Mouse (Mus musculus) C2C12 (cell line): Measurements from ENCODE around the gene Slx1b. TPM values are rescaled to one million over a fixed set of nuclear protein-coding genes. Genes with fewer than 3 reads are reported as not detected.
"Not testable (repeated sequence)": the region's sequence is repeated elsewhere in the genome, so short reads cannot be mapped to it uniquely, and the experiment has no call there.

ENCODE experiments used
- H3K27me3 ChIP-seq: one replicate; pipeline ENCODE4 v1.6.1; 2011; ENCODE audit not compliant: control insufficient read depth, insufficient read depth, insufficient read length
- H3K36me3 ChIP-seq: one replicate; pipeline ENCODE4 v1.6.1; 2011; ENCODE audit not compliant: control insufficient read depth, insufficient read depth
- H3K4me3 ChIP-seq: one replicate; pipeline ENCODE4 v1.5.1; 2011; ENCODE audit warnings: mild to moderate bottlenecking, control low read depth; ENCODE audit not compliant: poor library complexity, insufficient read depth, severe bottlenecking
- H3K79me2 ChIP-seq: one replicate; pipeline ENCODE4 v1.6.1; 2011; ENCODE audit not compliant: control insufficient read depth, insufficient read depth
- H3K79me3 ChIP-seq: one replicate; pipeline ENCODE4 v1.6.1; 2011; ENCODE audit warnings: low read depth, control low read depth
- H3ac ChIP-seq: one replicate; pipeline ENCODE3; 2011; ENCODE audit warnings: low read depth; ENCODE audit not compliant: control insufficient read depth, insufficient read length
- CEBPB ChIP-seq: IDR thresholded peaks from one replicate; pipeline ENCODE4 v1.6.1; 2011; ENCODE audit warnings: low read depth, mild to moderate bottlenecking, control low read depth, moderate library complexity
- CTCF ChIP-seq: IDR thresholded peaks from one replicate; pipeline ENCODE4 v1.5.1; 2011; ENCODE audit not compliant: control insufficient read depth, insufficient read depth, insufficient read length
- FOSL1 ChIP-seq: IDR thresholded peaks from one replicate; pipeline ENCODE4 v1.8.0; 2011; ENCODE audit warnings: mild to moderate bottlenecking, low read length; ENCODE audit not compliant: poor library complexity, insufficient read depth, severe bottlenecking
- MAX ChIP-seq: IDR thresholded peaks from one replicate; pipeline ENCODE4 v1.6.1; 2011; ENCODE audit warnings: mild to moderate bottlenecking, control low read depth
- MYOD1 ChIP-seq: IDR thresholded peaks from one replicate; pipeline ENCODE4 v1.6.1; 2011; ENCODE audit warnings: low read depth; ENCODE audit not compliant: control insufficient read depth, insufficient read length
- MYOG ChIP-seq: IDR thresholded peaks from one replicate; pipeline ENCODE4 v1.6.1; 2011; ENCODE audit not compliant: control insufficient read depth, insufficient read length; ENCODE audit errors: extremely low read depth
- USF1 ChIP-seq: IDR thresholded peaks from one replicate; pipeline ENCODE4 v1.6.1; 2011; ENCODE audit warnings: low read depth, mild to moderate bottlenecking, control low read depth, moderate library complexity
- polyA plus RNA-seq: library from polyadenylated mRNA; unstranded; fragments of >200 nt; fragmentation: generic; extraction: Trizol; gene quantifications from one replicate; pipeline ENCODE4 v1.2.1, GENCODE M21; 2012; ENCODE audit warnings: missing spikeins

Gene Slx1b
- polyA plus RNA-seq, 1 experiment = 5.4 TPM

- H3ac ChIP-seq = no peak overlapping the region
Measured at GRCm38 (mm10) chr7:126690737-126691136, 4.8 kb downstream of the Slx1b start.

GRCm38 (mm10) chr7:126689021-126689420 is 6.6 kb downstream of the Slx1b start:
- no peaks in the 10 kb centered on the region for H3K27me3 ChIP-seq
- no peaks in the 10 kb centered on the region for H3K79me3 ChIP-seq
- H3ac ChIP-seq = no peak overlapping the region
- no peaks in the 10 kb centered on the region for H3K79me2 ChIP-seq
- no peaks in the 10 kb centered on the region for H3K36me3 ChIP-seq
- no peak overlapping the region for H3K4me3 ChIP-seq
- TF ChIP-seq MYOG (no peak), FOSL1 (no peak), USF1 (no peak), CEBPB (no peak), MYOD1 (no peak), MAX (no peak), CTCF (no peak)

More at GRCm38 (mm10) chr7:126690737-126691136, 4.8 kb downstream of the Slx1b start:
- Histone ChIP-seq H3K79me2 (no peaks in the 10 kb centered on the region), H3K36me3 (no peaks in the 10 kb centered on the region), H3K27me3 (no peaks in the 10 kb centered on the region), H3K4me3 (no peak overlapping the region), H3K79me3 (no peaks in the 10 kb centered on the region)
- TF ChIP-seq USF1 (no peak), MYOG (no peak), CEBPB (no peak), CTCF (no peak), MYOD1 (no peak), MAX (no peak), FOSL1 (no peak)

DNA sequence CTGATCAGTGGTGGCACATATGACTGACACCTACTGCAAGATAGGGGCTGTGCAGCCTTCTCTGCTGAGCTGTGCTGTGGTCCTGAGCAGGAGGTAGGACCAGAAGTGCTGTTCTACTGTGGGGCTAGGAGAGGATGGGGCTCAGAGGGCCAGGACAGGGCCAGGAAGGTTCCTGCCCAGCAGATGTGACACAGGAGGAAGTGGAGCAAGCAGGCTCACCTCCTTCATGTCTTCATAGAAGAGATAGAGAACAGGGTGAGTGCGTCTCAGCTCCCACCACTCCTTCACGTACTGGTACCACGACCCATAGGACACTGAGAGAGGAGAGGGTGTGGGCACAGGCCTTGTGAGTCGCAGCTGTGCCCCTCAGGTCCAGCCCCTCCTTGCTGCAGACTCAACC is 7.4 kb downstream of the Slx1b start:
- not testable (repeated sequence) for H3K79me2 ChIP-seq, H3K36me3 ChIP-seq, H3K27me3 ChIP-seq, H3K79me3 ChIP-seq, H3K4me3 ChIP-seq, H3ac ChIP-seq

DNA sequence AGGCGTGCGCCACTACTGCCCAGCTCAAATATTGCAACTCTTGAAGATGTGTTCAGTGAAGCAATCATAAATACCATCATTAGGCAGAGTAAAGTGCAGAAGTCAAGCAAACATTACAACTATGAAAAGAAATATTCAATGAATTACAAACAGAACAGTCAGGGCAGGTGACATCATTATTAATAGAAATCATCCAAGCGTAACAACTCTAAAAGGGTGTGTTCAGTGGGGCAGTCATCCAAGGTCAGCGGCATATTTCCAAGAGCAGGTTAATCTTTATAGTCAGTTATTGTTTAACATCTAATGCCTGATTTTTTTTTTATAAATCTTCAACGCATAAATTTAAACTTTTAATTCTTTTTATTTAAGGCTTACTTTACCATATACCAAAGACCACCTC is 14.4 kb downstream of the Slx1b start:
- no peak for TF ChIP-seq MYOD1
- TF ChIP-seq CTCF = no peak
- TF ChIP-seq USF1 = no peak
- TF ChIP-seq MAX = no peak
- no peak for TF ChIP-seq MYOG
- no peak for TF ChIP-seq FOSL1
- no peak for TF ChIP-seq CEBPB
- H3K27me3 ChIP-seq = no peaks in the 10 kb centered on the region
- H3ac ChIP-seq = no peak overlapping the region
- no peak overlapping the region for H3K4me3 ChIP-seq
- no peaks in the 10 kb centered on the region for H3K79me2 ChIP-seq
- H3K79me3 ChIP-seq = no peaks in the 10 kb centered on the region
- no peaks in the 10 kb centered on the region for H3K36me3 ChIP-seq

GRCm38 (mm10) chr7:126679683-126680082 is 15.9 kb downstream of the Slx1b start:
- no peak overlapping the region for H3K4me3 ChIP-seq
- H3K79me3 ChIP-seq = no peaks in the 10 kb centered on the region
- no peaks in the 10 kb centered on the region for H3K79me2 ChIP-seq
- H3K36me3 ChIP-seq = no peaks in the 10 kb centered on the region
- H3ac ChIP-seq = no peak overlapping the region
- H3K27me3 ChIP-seq = no peaks in the 10 kb centered on the region
- TF ChIP-seq USF1 = no peak

DNA sequence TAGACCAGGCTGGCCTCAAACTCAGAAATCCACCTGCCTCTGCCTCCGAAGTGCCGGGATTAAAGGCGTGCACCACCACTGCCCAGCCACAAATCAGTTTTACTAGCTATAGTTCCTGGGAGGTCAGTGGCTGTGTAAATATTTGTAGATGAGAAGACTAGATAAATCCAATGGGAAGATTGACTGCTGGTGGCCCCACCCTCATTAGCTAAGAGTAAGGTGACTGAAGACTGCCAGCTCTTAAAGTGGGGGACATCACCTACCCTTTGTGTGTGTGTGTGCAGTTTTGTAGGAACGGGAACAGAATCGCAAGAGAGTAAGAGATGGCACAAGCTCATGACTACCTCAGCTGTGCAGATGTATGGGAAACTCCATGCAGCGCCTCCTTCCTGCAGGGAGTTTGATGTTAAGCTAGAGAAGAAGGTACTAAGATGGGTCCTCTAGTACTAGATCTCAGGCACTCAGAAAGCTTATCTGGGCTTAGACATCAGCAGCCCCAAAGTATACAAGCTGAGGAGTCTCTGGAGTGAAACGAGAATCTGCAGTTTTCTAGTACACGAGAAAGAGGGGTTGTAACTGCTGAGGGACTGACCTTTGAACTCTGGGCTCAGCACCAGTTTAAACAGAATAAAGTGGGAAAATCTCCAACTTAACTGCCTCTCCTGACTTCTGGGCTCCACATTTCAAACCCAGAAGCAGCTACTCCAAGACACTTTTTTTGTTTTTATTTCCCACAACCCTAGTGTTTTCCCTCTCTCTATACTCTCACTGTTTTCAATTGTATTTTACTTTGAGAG is 16.8 kb downstream of the Slx1b start:
- TF ChIP-seq MAX (no peak), MYOG (no peak), CTCF (no peak), FOSL1 (no peak), USF1 (no peak), MYOD1 (no peak), CEBPB (no peak)
- Histone ChIP-seq H3K27me3 (no peaks in the 10 kb centered on the region), H3K4me3 (no peak overlapping the region), H3K79me2 (no peaks in the 10 kb centered on the region), H3K79me3 (no peaks in the 10 kb centered on the region), H3K36me3 (no peaks in the 10 kb centered on the region), H3ac (no peak overlapping the region)
